Mouse (Mus musculus): ENCODE measurements around the gene Lztr1.
A peak's percentile ranks its signal among the peaks of the same experiment; 100 is the strongest.

Gene Lztr1

DNA sequence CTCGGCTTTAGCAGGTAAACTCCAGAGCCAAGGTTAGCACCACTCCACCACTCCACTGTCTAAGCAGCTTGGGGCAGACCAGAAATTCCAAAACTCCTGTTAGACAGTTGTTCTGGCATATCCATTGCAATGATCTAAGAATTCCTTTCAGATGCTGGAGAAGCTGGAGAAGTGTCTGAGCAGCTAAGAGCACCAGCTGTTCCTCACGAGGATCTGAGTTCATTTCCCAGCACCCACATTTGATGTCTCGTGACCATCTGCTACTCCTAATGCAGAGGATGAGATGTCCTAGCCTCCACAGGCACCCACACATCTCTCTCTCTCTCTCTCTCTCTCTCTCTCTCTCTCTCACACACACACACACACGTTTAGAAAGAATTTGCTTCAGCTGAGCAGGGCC, 48.4 kb downstream of the Lztr1 start:
- no peak for DNase-seq (ENCODE audit: low read depth, low spot score)

DNA sequence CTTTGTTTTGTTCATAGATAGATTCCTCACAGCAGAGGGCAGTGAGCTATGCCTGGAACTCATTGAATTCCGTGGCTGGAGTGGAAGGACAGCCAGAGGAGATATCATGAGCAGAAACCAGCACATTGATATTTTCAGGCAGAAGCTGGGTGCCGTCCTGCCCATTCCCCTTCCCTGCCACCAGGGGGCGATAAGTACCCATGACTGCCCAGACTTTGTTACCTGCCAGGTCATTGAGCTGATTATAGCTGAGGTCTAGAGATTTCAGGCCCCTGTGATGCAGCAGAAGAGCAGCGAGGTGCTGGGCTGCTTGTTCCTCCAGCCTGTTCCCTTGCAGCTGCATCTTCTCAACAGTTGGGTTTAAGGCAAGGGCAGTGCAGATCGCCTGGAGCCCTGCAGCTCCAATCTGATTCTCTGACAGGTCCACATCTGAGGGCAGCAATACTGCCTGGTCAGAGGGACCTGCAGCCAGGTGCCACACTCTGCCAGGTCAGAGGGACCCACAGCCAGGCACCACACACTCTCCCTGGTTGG, 49.5 kb downstream of the Lztr1 start:
- DNase-seq (ENCODE audit: low read depth, low spot score): peak; percentile 72

DNA sequence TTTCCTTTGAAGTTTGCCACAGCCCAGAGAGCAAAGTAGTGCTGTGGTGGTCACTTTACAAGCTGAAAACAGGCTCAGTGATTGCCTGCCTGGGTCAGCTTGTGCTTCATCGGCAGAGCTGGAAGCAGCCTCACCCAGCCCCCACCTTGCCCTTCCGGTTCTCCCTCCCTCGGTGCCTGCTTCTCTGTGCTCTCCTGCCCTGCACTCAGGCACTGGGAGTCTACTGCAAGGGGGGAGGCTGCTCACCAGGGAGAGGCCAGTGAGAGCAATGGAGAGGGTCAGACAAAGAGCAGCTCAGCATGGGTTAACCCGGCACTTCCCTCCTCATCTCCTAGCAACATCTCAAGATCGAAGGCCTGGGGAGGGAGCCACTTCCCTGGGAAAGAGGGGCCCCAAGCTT, 50.3 kb downstream of the Lztr1 start:
- peak; percentile 81 for DNase-seq (ENCODE audit: low read depth, low spot score)

DNA sequence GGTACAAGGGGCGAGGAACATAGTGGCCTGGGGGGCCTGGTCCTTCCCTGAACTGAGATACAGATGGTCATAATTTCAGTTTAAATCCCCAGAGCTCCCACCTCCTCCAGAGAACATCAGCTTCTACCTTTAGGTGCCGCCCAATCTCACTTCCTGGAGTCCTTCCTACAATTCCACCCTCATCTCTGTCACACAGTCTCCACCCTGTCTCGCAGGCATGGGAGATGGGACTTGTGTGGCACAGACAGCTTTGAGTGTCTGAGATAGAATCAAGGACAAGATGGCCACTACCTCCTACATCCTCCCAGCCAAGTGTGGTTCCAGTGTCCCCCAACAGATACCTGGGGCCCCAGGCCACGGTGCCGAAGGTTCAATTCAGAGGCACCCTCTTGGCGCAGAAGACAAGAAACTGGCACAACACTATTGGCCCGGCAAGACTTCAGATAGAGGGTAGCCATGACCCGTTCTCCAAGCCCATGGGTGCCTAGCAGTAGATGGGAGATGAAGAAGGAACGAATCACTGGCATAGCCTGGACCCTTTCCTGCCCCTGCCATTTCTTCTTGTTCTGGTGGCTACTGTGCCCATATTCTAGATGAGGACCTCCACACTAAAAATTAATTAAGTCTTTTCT, 51.0 kb downstream of the Lztr1 start:
- no peak for DNase-seq (ENCODE audit: low read depth, low spot score)

DNA sequence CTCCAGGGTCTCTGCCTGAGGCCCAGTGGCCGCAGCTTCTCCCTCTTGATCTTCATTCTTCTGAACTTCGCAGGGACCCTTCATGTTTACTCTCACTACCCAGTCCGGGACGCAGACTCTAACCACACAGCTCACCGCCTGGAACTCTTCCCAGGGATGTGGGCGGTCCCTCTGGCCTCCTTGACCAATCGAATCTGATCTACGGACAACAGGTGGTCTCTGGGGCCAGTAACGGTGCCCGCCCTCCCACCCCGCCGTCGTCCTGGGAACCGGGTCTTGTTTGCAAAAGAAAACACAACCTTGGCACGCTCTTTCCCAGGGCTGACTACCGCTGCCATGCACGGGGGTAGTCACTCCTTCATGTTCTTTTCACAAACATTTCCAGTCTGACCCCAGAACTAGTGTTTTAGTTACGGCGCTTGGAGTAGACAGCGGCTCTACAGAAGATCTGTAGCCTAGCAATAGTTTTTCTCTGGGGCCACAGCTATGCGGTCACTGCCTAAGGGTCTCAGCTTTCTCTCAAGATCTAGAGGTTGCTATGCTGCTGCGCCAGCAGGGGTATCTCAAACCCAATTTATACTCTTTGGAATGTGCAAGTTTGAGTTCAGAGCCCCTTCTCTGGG, 52.8 kb downstream of the Lztr1 start, which contains the start of gene Lrrc74b:
Gene Lrrc74b (minus strand): TSS at position 120 of the 623 bp plus-strand sequence.
- DNase-seq (ENCODE audit: low read depth, low spot score): peak; percentile 91

DNA sequence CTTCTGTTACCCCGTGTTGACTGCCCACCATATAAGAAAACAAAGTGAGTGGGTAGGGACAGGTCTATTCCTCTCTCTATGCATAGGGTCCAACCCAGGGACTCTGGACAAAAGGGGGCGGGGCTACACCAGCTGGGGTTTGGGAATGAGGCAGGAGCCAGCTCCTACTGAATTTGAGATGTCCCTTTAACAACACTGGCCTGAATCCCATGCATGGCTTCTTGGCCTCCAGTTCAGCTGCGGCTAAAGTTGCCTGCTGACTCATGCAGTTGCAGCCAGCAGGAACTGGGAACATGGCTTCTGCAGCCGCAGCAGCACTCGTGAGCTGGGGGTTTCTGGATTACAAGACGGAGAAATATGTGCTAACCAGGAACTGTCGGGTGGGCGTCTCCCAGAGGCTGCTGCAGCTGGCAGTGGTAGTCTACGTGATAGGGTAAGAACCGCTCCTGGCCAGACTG, 53.3 kb downstream of the Lztr1 start, which contains the start of gene P2rx6:
Gene P2rx6 (plus strand): TSS at position 135 of the 458 bp plus-strand sequence.
- DNase-seq (ENCODE audit: low read depth, low spot score): peak; percentile 54

DNA sequence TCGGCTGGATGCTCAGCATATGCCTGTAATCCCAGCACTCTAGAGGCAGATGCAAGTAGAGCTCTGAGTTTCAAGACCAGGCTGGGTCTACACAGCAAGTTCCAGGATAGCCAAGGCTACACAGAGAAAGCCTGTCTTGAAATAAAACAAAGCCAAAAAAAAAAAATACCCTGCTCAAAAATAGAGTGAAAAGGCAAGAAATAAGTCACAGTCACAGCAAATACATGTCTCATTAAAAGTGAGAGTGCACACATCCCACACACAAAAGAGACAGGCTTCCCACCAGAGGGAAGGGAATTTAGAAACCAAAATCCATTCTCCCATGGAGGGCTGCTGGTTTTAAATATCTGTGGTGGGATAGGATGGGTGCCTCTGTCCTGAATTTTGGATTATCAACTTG, 55.1 kb downstream of the Lztr1 start:
- DNase-seq (ENCODE audit: low read depth, low spot score): no peak

DNA sequence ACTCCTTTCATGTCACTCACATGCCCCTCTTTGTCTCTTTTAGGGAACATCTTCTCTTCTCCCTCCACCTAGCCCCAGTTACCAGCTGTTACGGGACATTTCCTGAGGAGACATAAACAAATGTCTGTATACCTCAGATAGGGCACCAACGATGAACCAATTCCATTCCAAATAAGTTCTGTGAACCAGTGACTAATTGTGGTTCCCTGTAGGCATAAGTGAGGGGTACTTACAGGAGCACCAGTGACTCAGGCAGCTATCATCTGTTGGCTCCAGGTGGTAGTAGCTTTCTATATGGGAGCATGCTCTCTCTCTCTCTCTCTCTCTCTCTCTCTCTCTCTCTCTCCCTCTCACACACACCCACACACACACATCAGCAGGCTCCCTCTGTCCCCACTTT, 55.7 kb downstream of the Lztr1 start:
- no peak for DNase-seq (ENCODE audit: low read depth, low spot score)

DNA sequence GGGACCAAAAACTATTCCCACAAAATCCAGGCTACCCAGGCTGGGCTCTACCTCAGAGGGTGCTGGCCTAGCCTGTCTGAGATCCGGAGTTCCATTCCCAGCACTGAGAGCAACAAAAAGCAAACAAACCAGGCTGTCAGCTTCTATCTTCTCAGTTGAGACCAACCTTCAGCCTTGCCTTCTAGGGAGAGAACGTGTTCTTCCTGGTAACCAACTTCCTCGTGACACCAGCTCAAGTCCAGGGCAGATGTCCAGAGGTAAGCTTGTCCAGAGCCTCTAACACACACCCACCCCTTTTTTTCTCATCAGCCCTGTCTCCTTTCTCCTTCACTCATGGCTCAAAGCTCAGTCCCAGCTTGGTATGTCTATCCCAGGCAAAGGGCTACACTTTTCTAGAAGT, 56.3 kb downstream of the Lztr1 start:
- DNase-seq (ENCODE audit: low read depth, low spot score): no peak

DNA sequence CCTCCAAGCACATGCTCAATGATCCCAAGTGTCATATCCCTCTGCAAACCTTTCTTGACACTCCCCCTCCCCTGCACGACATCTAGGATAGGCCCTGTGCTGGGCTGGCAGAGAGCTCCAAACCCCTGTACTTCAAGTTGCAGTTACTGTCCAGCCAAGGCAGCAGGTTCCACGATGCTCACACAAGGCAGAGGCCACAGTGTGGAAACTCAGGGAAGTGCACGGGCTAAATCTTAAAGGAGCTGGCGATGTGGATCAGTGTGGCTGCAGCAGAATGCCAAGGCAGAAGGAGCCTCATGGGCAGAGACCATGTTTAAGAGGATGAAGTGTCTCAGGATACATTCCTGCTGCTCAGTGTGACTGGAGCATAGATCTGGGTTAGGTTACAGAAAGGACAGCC, 57.7 kb downstream of the Lztr1 start:
- DNase-seq (ENCODE audit: low read depth, low spot score): no peak

Measured in R1 (cell line).